Mouse (Mus musculus) CD4-positive, CD25-positive, alpha-beta regulatory T cell (primary cell): Measurements from ENCODE around the gene Zscan4-ps3. TPM values are rescaled to one million over a fixed set of nuclear protein-coding genes. Genes with fewer than 3 reads are reported as not detected.

ENCODE experiments used
- polyA plus RNA-seq: library from polyadenylated mRNA; unstranded; fragments of 100-300 nt; shearing (Covaris generic); gene quantifications from one replicate; pipeline ENCODE4 v1.2.1, GENCODE M21; 2017

The Zscan4-ps3 gene
- 0.19 TPM for polyA plus RNA-seq

DNA sequence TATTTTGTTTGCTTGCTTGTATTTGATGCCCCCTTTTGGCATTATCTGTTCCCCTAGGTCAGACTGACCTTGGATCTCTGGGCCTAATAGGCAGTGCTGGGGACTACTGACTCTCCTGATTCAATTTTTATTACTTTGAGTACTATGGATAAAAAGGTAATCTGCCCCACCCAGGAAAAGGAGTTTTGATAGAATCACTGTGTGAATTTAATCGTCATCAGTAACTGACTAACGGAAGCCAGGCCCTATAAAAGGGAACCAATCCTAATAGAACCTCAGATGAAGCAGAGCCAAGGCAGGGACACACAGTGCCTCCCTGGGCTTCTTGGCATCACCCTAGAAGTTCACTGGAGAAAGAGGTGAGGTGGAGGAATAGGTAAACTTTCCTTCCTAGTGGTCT, at the start of gene Zscan4-ps3:
Gene Zscan4-ps3, plus strand, starts transcription at position 301 of the 400 bp plus-strand sequence.

Other genes starting within 250 kb of the Zscan4-ps3 start
- not detected for gene Zscan4f, start 211.4 kb upstream of the Zscan4-ps3 start, polyA plus RNA-seq
- not detected for gene Zscan4-ps2, start 95.0 kb upstream of the Zscan4-ps3 start, polyA plus RNA-seq
- gene Vmn1r72, start 70.8 kb downstream of the Zscan4-ps3 start, polyA plus RNA-seq: not detected
- not detected for gene Vmn1r73, start 121.0 kb downstream of the Zscan4-ps3 start, polyA plus RNA-seq
- gene Vmn1r74, start 224.7 kb downstream of the Zscan4-ps3 start, polyA plus RNA-seq: not detected